Mouse (Mus musculus) layer of hippocampus, postnatal 10 days (tissue): ENCODE data around the gene 4930415O20Rik. TPM values are rescaled to one million over a fixed set of nuclear protein-coding genes. Genes with fewer than 3 reads are reported as not detected.

Source experiments
- DNase-seq, 2 experiments: peaks; one replicate each; pipeline ENCODE4 v3.0.0; 2021; ENCODE audit warnings: low spot score in 2 of 2
- total RNA-seq, 2 experiments: library from RNA; stranded (reverse); gene quantifications; 2 replicates each; pipeline ENCODE4 v1.2.3; 2021

4930415O20Rik gene
- total RNA-seq, 2 experiments from 2014 or later: not detected

DNA sequence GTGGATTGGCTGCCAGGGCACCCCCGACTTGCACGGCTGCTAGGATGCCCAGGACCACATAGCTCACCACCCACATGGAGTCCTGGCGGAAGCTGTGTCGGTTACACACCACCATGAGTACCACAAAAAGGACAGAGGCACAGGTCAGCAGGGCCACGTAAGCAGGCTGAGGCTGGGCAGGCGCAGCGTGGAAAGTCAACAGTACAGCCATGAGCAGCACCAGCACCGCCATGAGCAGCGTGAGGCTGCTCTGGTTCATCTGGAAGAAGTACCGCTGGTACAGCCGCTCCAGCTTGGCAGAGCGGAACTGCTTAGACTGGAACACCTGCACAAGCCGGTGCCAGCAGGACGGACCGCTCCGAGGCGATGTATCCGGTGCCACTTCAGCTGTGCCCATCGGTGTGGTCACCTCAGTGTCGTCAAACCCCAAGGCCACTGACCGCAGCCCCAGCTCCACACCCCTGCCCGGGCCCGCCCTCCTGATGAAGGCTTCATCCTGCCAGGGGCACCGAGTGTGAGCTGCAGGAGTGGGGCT is 33.3 kb downstream of the 4930415O20Rik start:
- no peak for DNase-seq

DNA sequence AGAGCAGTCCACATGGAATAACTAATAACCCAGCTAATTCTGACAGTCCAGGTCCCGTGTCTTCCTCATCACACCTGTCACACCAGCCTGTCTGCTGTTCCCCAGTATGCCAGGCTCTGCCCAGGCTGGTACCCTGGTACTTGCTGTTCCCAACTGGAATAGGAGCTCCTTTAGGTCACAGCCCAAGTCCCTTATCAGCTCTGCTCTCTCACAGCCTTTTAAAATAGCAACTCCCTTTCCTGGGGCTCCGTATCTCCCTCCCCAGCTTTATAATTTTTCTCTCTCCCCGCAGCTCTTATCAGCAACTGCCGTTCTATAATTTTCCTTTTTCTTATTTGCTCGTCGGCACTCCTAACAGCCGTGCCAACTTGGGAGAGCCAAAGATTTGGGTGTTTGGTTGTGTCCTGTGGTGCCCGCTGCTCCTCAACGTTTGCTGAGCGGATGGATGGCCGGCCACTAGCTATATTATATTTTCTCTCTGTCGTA is 35.3 kb downstream of the 4930415O20Rik start:
- no peak for DNase-seq

DNA sequence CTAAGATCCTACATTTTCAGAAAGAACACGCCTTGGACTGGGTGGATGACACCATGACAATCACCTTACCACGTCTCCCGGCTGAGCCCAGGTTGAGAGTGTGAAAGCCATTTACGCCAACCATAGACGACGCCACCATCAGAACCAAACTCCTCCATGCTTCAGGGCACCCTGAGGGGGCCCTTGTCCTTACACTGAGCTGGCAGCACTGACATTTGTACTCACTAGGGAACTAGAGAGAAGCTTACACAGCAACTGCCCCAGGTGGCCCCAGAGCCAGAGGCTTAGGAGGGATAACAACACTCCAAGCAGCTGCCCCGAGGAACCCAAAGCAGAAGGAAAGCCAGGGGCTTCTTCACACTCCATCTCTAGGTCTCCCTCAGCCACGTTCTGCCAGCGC is 35.9 kb downstream of the 4930415O20Rik start:
- no peak for DNase-seq

DNA sequence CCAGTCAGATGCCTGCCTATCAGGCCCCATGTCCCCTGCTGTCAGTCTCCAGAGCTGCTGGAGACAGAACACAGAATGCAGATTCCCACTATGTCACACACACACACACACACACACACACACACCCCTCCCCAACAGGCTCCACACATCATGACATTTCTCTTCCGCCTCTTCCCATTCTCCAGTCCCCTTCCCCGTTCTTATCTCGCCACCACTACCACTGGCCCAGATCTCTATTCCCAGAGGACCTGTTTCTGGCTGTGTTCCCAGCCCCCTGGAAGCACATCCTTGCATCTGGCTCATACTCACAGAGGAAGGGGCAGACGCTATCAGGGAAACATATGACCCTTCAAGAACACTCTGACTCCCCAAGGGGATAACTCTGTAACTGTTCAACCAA is 36.8 kb downstream of the 4930415O20Rik start:
- no peak for DNase-seq

DNA sequence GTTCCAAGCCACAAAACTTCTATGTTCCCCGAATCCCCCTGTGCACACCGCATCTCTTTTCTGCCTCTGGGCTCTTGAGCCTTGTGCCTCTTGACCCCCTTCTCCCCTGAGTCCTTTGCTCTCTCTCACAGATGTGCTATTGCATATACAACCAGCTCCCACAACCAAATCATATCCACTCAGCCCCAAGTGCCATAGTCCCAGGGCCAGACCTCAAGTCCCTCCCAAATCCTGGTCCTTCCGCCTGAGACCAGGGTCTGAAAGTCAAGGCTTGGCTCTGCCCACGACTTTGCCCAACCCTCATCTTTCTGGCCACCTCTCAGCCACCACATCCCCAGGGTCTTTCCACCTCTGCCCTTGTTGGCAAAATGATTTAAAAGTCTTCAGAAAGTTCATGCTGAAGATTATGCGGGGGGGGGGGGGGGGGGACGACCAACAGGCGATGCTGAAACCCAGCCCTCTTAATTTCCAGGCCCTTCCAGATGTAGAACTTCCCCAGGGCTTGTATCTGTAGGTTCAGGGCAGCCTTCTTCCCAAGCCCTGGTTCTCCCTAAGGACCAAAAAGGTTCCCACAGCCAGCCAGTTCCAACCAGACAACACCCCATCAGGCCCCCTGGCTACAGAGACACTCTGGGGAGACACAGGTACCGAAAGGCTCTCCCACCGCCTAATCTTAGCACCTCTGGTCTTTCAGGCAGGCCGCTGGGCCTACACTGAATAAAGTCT is 37.4 kb downstream of the 4930415O20Rik start:
- DNase-seq: no peak

DNA sequence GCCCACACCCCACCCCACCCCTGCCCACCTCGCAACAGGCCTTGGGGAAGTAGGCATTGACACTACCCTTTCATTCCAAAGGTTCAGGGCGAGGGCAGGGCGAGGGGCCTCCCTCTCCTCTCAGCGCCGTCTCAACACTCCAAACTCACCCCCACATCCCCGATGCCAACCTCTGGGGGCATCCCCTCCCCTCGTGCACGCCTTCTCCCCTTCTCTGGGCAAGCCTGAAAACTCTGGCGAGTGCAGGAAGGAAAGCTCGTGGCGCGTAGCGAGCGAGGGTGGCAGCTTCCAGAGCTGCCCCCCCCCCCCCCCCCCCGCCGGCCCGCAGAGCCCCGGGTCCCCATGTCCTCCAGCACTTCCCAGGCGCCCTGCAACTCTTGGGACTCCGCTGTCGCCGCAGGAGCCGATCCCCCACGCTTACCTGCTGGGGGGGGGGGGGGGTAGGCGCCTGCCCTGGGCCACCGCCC is 38.0 kb downstream of the 4930415O20Rik start:
- peak; percentile 33 to 37 for DNase-seq

DNA sequence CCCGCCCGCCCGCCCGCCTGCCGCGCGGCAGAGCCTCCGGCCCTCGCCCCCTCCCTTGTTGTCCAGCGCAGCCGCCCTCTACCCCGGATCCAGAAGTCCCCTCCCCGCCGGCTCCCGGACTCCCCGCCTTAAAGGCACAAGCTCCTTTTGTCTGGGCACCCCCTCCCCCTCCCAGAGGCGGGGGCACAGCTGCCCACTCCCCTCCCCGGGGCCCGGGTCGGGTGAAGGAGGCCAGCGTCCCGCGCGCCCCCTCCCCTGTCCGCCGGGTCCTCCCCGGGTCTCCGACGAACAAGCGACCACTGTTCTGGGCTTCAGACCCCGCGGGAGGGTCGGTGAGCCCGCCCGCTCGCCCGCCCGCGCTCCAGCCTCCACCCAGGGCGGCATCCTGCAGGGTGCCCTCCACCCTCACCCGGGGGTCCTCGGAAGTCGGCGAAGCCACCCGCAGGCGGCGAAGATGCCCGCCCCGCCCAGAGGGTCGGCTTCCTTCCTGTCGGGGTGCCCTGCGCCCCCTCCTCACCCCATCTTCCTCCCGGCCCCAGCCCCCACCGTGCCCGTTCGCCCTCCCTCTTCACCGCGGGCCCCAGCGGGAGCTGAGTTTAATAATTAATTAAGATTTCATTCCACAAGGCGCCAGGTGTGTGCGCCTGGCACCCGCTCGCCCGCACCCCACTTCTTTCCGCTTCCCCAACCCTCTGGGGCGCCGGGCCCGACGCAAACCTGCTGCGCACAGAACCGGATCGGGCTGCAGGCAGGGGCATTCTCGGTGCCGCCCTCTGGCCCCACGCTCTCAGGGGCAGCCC is 38.7 kb downstream of the 4930415O20Rik start, which contains the start of gene Adcy6:
Gene Adcy6, minus strand, starts transcription at position 746 of the 800 bp plus-strand sequence.
- peak; percentile 80 to 86 for DNase-seq

DNA sequence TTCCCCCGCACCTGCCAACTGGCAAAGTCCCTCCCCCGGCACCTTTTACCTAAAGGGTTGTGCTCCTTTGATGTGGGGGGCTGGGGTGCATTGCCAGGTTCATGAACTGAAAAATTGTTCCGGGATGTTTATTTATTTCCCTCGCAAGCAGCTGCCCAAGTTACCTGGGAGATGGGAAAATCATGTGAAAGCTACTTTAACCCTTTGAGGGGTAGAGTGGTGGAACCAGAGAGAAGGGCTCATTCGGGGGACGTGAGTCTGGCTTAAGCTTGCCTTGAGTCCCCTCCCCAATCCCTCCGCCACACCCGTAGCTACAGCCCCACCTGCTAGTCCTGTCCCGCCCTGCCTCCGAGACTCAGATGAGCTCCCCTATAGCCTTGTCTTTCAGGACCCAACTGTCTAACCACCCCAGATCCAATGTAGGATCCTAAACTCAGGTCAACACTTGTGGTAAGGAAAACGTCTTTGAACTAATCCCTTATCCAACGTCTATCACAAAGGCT is 39.4 kb downstream of the 4930415O20Rik start:
- DNase-seq: no peak

DNA sequence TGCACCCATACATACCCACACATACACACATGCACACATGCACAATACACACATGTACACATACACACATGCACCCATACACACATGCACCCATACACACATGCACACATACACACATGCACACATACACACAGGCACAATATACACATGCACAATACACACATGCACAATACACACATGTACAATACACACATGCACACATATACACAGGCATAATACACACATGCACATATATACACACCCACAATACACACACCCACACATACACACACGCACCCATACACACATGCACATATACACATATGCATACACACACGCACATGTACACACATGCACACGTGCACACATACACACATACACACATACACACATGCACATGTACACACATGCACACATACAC is 41.4 kb downstream of the 4930415O20Rik start:
- no peak for DNase-seq

DNA sequence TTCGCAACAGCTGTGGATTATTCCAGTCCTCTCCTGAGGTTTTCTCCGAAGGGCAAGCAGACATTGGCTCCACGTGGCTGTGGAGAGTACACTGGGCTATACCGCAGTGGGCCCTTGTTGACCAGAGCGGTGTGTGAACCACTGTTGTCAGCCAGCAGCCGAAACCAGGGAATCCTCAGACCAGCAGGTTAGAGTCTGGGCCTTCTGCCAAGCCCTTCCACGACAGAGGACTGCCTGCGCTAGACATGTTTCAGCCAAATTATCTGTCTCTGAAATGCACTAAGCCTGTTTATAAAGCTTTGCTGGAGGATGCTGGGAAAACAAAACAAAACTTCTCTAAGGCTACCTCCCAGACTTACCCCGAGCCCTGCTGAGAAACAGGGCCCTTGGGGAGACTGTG is 43.7 kb downstream of the 4930415O20Rik start:
- no peak for DNase-seq

DNA sequence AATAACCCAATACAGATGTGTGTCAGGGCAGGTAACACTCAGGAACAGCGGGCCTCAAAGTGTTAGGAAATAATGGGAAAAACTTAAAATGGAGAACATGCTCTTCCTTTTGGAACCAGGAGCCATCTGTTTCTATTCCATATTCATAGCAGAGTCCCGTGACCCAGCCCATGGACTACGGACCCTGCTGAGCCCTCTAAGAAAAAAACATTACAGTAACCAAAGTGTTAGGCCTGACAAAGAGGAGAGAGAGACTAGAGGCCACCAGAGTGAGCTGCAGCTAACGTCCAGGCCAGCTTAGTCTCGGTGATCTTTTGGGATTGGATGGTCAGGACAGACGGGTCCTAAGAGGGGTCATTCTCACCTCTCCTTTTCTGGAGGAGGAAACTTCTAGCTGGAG is 44.2 kb downstream of the 4930415O20Rik start:
- DNase-seq: no peak

DNA sequence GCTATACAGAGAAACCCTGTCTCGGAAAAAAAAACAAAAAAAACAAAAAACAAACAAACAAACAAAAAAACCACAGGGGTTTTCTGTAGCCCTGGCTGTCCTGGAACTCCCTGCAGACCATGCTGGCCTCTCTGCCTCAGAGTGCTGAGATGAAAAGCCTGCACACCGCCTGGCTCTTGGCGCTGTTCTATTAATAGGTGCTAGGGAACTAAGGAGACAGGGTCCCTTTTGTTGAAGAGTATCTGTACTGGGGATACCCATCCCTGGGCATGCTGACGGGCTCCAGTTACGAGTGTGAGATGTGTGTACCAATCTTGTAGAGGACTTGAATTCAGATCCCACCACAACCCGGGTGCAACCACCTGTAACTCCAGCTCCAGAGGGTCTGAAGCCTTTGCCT is 44.9 kb downstream of the 4930415O20Rik start:
- no peak for DNase-seq

DNA sequence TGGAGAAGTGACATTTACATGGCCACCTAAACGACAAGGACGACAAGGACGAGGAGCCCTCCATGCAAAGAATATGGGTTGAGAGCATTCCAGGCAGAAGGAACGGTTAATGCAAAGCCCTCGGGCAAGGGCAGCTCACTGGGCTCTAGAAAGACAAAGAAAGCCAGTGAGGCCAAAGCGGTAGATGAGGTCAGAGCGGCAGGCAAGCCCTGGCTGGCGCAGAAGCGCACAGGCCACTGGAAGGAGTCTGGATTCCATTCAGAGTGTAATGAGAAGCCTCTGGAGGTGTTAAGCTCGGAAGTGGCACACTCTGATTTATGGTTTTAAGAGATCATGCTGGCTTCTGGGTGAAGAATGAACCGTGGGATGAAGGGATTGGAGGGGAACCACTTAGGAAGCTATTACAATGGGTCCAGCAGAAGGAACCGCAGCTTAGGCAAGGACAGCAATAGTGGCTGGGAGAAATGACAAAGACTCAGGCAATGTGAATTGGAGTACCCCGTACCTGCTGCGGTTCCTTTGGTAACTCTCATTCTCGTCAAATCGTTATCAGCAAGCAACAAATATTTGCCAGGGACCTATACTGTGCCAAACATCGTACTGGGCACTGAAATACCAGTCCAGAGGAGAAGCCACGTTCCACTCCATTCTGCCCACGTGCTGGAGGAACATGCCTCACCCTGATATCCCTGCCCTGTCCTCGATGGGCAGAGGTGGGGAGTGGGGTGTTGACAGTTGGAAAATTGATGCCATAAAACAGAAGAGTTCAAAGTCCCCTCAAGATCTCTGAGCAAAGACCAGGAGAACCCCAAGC is 45.8 kb downstream of the 4930415O20Rik start:
- no peak for DNase-seq

DNA sequence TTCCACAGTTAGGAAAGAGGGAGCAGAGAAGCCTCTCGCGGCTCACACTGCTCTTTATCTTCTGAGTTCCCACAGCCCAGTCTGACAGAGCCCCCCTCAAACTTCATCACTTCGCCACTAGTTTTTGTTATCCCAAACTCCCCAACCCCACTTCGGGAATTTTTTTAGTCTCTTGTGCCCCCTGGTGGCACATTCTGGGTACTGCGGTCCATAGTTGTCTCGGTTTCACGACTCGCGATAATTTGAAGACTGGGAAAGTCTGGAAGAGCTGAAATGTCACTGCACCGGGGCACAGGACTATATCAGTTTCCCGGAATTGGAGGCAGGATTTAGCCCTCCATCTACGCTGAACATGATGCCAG is 46.4 kb downstream of the 4930415O20Rik start:
- DNase-seq: peak; percentile 90 to 91

DNA sequence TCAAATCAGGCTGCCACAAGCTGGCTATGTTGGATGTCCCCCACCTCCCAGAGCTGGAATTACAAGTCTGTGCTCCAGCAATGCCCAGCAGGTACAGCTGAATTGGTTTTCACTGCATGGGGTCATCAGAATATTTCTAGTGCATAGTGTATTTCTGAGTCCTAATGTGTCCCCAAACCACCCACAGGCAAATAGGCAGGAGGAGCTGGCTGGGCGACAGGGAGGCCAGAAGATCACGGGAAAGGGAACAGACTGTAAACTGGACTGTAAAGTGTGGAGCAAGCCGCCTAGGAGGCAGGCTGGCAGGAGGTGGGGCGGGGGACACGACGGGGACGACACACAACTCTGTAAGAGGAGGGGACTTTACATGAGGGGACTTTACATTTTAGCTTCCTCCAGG is 51.4 kb downstream of the 4930415O20Rik start:
- DNase-seq: no peak

DNA sequence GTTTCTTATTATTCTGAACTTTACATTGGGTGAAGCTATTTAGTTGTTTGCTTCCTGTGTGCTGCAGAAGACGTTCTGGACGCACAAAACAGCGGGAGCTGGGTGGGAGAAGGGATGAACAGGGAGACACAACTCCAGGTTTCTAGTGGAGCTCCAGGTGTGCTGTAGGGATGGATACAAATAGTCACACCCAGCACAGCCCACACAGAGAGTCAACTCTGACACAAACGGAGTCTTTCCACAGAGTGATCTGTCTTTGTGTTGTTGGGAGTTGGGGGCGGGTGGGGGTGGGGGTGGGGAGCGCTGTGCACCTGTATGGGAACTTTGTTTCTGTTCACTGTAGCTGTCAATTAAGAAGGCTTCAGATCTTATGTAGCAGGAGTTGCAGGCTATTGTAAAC is 51.9 kb downstream of the 4930415O20Rik start:
- DNase-seq: no peak

DNA sequence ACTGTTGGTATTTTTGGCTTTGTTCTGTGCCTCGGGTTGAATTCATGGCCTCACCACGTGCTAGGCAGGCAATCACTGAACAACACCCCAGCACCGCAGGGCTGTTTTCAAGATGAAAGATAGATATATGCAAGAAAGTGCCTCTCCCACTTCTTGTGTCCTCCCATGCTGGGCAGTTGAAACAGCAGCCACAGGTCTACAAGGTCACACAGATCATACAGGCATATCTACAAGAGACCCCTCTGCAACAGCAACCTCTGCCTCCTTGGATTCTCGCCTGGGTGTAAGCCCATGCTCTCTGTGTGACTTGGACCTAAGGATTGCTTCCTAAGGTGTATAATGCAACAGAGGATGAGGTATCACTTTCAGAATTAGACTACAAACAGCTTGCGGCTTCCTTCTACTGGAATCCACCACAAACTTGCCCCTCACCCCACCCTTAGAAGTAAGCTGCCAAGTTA is 52.6 kb downstream of the 4930415O20Rik start:
- no peak for DNase-seq

DNA sequence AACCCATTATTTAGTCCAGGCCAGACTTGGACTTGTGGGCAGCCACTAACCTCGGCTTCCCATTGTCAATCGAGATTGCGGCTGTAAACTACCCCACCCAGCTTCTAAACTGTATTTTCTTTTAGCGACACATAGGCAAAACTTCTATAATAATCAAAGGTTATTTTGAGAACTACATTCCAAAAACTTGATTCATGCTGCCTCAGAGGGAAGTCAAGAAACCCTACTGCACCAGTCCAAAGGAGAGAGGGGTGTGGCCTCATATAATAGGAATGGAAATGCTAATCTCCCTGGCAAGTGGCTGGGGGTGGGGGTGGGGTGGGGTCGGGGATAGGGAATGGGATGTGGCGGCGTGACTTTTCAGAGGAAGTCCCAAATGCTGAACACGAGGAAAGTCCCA is 55.3 kb downstream of the 4930415O20Rik start:
- no peak for DNase-seq

DNA sequence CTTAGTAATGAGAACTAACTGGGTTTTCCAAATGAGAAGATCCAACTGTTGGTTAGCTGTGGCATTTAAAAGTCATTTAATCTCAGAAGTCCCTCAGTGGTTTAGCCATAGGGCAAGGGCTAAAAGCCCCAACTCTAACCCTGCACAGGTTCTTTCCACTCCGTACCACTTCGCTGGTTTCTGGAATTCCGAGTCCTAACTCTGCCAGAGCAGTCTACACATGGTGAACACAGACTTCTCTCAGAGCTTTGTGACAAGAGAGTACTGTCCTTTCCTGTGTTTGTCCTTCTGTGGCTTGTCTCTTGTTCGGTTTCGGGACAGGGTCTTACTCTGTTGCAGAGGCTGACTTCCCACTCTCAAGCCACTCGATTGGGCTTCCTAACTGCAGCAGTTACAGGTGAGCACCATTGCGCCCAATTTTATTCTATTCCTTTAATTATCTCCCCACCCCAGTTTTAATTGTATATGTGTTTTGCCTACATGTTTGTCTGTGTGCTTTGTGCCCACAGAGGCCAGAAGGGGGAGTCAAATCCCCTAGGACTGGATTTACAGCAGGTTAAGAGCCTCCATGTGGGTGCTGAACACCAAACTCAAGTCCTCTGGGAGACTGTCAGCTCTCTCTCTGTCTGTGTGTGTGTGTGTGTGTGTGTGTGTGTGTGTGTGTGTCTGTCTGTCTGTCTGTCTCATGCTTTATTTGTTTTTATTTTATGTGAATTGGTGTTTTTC is 55.8 kb downstream of the 4930415O20Rik start:
- no peak for DNase-seq

DNA sequence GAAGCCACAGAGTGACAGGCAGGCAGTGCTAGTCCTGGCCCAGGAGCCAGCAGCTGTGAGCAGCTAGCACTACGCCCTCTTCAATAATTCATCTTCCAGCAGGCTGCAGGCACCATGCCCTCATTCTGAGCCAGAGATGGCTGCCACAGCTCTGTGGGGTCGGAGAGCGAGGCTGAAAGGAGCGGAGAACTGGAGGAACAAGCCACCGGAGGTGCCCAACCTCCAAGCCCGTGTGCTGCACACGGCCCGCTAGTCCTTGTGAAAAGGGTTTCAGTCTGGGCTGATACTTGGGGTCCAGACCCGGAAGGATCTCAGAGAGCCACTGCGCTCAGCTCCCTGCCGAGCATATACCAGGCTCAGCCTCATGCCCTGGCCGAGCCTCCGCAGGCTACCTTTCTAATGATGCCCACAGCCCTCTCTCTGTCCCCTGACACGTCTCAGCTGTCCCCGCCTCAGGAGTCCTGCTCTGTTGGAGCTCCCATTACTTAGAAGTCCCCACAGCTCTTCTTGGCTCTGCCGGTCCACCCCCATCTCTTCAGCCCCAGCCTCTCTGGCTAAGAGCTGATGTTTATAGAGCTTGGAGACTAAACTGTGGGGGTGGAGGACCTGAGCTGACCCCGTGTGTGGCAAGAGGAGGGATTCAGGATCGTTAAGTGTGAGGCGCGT is 57.9 kb downstream of the 4930415O20Rik start:
- DNase-seq: peak in 1 of 2 experiments; percentile 35
